Mouse (Mus musculus): ENCODE measurements around the gene Gm9803. TPM values are rescaled to one million over a fixed set of nuclear protein-coding genes. Genes with fewer than 3 reads are reported as not detected.

Gm9803 gene
- 14.7 and 19.1 TPM in 2 replicates for polyA plus RNA-seq (2012; ENCODE audit: low replicate concordance)

DNA sequence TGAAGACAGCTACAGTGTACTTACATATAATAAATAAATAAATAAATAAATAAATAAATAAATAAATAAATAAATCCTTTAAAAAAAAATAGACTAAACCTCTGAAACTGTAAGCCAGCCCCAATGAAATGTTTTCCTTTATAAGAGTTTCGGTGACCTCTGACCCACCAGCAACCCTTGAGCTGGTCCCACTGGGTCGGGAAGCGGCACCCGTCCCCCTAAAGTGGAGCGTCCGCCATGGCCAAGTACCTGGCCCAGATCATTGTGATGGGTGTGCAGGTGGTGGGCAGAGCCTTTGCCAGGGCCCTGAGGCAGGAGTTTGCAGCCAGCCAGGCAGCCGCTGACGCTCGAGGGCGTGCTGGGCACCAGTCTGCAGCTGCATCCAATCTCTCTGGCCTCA is at the start of gene Gm9803:
TSS of gene Gm9803 (plus strand) at position 154 of the 400 bp plus-strand sequence.

DNA sequence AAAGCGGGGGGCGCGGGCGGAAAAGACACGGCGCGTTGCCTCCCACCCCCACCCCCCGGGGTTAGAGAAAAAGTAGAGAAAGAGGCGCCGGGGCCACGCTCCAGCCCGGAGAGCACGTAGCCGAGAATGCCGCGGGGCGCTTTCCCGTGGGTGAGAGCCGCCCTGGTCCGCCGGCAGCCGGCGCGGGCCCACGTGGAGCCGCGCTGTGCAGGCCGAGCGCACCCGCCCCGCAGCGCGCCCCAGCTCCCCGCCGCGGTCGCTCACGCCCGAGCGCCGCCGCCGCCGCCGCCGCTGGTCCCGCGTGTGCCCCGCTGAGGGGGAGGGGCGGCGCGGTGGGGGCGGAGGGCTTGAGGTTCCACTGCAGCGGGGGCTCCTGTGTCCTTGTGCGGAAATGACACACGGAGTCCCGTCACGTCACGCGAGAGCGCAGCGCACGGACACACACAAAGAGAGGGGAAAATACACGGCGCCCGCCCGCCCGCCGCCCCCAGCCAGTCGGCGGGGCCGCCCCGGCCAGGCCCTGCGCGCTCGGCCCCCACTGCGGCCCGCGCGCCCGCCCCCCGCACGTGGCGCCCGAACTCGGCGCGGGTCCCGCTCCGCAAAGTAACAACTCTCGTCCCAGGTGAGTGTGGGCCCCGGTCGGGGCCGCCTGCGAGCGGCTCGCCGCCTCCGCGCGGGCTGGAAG is 45.0 kb upstream of the Gm9803 start, which contains the start of gene Bend3:
TSS of gene Bend3 (plus strand) at position 81 of the 685 bp plus-strand sequence.

DNA sequence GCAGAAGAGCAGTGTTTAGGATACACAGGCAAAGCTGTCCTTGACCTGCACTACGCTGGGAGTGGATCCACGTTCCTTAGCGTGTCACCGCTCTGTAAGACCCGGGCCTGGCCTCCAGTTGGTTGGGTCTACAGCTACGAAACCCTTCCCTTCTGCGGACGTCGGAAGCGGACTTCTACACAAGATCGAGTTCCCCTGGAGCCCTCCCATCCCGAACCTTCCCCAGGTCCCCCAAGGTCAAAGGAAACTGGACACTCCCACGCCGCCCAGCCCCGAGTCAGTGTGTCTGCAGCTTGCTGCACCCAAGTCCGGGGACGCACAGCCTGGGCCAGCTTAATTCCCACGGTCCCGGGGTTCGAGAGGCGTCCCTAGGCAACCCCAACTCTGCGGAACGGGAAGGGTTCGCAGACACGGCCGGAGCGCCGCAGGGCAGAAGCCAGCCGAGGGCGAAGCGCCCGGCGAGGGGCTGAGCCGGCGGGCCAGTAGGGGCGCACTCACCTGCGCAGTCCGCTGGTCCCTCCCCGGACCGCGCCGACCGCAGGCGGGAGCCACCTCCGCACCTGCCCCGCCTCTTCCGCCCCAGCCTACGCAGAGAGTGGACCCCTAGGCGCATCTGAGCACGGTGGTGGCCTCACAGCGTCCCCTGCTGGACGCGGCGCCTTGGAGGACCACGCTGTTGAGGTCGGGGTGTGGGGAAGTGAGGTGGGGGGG is 16.7 kb downstream of the Gm9803 start, which contains the start of gene 1700021F05Rik:
TSS of gene 1700021F05Rik (minus strand) at position 553 of the 711 bp plus-strand sequence.

Other genes starting within 250 kb of the Gm9803 start
- gene Bend3, start 45.3 kb upstream of the Gm9803 start, polyA plus RNA-seq (2012; ENCODE audit: low replicate concordance): 3.3 and 3.9 TPM in 2 replicates
- gene 1700021F05Rik, start 16.9 kb downstream of the Gm9803 start, polyA plus RNA-seq (2012; ENCODE audit: low replicate concordance): 4.6 and 8.5 TPM in 2 replicates
- 169 and 441 TPM in 2 replicates for gene Cd24a, start 54.2 kb downstream of the Gm9803 start, polyA plus RNA-seq (2012; ENCODE audit: low replicate concordance)